Mouse (Mus musculus) thymus, postnatal 14 days (tissue): Measurements from ENCODE around the gene Gpr137.
"Not testable (repeated sequence)": the region's sequence is repeated elsewhere in the genome, so short reads cannot be mapped to it uniquely, and the experiment has no call there.

Experiments used
- DNase-seq: peaks from one replicate; pipeline ENCODE4 v3.0.0; 2021

Gpr137 gene

DNA sequence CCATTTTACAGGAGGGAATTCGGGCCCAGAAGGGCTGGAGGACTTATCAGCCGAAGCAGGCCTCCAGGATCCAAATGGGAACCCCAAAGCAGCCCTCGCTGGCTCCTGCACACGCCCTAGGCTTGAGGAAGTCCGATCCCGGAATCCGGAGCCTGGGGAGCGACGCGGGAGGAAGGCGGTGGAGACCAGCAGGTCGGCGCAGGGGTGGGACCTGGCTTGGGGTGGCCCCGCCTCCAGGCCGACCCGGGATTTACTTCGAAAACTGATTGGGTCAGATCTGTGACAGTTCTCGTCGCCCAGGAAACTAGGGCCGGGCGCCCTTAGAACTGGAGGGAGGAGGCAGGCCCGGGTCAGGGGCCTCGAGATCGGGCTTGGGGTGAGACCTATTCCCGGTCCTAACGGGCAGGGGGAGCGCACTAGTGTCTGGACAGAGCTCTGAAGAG is at the start of gene Gpr137:
Gene Gpr137 (minus strand): TSS at position 232 of the 443 bp plus-strand sequence.
- DNase-seq, result peak; percentile 96

DNA sequence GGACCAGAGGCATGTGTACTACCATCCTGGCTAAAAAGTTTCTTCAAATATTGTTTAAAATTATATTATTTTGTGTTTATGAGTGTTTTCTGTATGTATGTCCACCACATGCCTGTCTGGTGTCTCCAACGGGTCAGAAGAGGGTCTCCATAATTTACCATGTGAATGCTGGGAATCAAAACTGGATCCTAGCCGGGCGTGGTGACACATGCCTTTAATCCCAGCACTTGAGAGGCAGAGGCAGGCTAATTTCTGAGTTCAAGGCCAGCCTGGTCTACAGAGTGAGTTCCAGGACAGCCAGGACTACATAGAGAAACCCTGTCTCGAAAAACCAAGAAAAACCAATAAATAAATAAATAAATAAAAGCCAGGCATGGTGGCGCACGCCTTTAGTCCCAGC is 48.9 kb upstream of the Gpr137 start:
- DNase-seq, result not testable (repeated sequence)

DNA sequence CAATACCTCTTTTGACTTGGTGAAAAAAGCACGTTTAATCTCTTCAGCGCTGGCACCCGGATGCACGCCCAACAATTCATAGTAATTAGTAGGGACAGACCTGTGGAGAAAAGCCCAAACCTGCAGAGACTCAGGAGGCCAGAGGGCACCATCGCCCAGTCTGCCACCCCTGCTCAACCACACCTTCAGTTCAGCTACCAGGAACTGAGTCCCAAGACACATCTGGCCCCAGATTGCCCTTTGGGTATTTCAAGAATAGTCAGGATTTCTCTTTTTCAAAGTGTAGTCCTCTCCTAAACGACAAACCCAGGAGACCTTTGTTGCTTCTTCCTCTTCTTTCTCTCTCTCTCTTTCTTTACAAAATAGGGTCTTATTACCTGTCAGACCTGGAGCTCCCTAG is 48.4 kb upstream of the Gpr137 start:
- DNase-seq, result no peak

DNA sequence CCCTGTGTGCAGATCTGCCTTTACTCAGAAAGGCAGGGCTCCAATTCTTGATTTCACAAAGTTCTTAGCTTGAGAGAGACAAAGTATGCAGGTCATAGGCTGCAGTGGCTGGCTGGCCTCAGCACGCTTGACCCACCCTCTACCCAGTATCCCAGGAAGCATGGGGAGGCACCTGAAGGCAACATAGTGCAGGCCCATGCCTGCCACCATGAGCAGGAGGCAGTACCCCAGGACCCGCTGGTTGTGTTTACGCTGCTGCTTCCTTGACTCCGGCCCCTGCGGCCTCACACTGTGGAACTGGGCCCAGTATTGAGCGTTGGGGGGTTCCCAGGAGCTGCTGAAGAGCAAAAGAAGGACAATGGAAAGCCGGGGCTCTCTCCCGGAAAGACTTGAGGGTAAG is 47.0 kb upstream of the Gpr137 start:
- peak; percentile 7 for DNase-seq

DNA sequence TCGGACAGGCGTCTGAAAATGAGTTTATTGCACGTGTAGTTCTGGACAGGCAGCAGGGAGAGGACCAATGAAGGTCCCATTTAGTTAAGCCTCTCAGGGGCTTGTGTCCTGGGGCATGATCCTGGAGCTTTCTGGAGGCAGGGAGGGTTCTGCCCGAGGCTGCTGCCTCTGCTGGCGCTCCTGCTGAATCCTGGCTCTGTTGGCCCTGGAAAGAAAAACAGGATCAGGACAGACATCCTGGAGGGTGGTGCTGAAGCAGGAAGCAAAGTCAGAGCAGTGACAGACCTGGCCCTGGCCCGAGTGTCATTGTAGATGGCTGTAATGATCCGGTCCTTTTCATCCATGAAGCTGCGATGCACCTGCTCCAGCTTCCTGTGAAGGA is 45.6 kb upstream of the Gpr137 start:
- DNase-seq, result no peak

DNA sequence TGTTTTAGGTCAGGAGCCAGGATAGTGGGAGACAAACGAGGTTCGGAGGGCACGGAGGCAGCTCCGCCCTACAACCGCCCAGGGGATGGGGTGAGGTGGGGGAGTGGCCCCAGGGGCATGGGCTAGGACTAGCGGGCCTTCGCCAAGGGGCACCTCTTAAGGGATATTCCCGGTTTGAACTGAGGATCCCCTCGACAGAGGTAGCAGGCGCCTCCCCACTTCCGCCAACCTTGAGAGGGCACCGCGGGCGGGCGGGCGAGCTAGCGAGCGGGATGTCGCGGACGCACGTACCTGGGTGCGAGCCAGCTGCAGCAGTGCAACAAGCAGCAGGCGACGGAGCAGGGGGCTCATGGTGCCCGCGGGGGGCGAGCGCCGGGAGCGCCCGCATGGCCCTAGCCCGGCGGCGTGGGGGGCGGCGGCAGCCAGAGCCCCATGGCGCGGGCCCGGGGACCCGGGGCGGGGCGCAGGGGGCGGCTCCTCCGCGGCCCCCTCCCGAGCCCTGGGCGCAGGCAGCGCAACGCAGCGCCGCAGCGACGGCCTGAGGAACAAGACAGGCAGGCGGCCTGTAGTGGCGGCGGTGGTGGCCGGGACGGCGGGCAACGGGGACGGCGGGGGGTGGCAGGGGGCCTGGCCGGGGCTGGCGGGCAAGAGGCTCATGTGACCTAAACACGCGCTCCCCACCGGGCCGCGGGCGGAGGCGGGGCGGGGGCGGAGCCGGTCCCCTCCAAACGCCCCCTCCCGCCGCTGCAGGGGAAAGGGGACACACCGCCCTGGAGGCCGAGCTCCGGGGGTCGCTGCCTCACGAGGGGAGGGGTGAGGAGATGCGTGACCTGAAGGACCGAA is 45.0 kb upstream of the Gpr137 start, which contains the start of gene Vegfb:
Gene Vegfb (minus strand): TSS at position 591 of the 843 bp plus-strand sequence.
- peak; percentile 85 for DNase-seq

DNA sequence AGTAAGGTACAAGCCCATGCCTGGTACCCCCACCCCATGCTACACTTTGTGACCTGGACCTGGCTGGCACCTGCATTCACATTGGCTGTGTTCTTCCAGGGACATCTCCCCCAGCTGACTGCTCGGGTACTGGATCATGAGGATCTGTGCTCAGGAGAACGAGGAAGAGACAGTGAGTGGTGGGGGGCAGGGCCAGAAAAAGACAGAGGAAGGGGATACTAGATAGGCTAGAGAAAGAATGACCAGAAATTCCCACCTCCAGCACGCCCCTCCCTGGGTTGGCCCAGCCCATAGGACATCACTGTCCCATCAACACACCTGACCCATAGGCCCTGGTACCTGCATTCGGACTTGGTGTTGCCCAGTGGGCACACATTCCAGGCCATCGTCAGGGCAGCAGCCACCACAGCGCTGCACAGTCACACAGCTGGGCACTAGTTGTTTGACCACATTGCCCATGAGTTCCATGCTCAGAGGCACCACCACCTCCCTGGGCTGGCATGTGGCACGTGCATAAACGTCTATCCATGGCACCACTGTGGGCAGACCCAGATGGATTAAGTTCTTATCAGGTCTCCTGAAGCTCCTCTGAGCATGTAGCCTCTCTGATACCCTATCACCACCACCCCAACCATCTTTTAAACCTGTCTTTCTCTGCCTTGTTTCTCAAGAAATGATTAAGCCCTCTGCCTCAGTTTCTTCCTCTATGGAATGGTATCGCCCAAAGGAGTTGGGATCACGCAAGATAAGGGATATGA is 43.9 kb upstream of the Gpr137 start:
- peak; percentile 8 for DNase-seq

DNA sequence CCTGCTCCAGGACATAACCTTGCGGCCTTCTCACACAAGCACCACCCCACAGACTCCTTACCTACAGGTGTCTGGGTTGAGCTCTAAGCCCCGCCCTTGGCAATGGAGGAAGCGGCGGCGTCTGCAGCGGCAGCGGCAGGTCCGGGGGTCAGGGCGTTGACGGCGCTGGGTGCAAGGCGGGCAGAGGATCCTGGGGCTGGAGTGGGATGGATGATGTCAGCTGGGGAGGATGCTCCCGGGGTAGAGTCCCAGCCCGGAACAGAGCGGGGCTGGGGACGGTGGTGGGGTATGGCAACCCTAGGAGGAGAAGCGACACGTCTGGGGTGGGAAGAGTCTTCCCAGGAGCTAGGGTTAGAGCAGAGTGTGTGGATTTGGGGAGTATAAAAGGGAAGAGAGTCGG is 43.0 kb upstream of the Gpr137 start:
- peak; percentile 21 for DNase-seq

DNA sequence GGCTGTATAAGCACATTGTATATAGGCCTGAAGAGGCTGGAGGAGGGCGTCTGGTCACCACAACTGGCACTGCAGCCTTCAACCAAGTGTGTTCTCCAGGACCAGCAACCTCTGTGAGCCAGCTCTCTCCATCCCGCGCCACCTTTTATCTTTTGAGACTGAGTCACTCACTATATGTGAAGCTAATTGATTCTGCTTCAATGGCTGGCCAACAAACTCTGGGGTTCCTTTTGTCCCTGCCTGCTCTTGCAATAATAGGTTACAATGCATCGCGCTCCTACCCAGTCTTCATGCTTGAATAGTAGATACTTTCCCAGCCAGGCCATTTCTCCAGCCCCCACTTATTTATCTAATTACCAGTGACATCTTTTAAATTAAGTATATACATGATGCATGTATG is 41.3 kb upstream of the Gpr137 start:
- no peak for DNase-seq

DNA sequence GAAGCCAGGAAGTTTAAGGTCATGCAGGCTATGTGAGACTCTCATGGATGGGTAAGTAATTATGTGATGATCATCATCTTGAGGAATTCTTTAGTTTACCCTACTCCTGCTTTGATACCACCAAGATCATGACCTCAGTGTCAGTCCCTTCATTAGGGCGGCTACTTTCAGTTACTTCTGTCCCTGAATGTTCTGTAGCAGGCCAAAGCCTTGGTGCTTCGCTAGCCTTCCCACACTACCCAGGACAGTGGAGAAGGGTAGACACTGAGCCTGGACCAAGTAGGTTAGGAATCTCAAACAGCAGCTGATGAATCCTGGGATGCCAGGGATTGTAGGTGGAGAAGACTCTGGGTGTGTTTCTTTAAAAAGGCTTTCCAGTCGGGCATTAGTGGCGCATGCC is 39.2 kb upstream of the Gpr137 start:
- DNase-seq, result no peak

DNA sequence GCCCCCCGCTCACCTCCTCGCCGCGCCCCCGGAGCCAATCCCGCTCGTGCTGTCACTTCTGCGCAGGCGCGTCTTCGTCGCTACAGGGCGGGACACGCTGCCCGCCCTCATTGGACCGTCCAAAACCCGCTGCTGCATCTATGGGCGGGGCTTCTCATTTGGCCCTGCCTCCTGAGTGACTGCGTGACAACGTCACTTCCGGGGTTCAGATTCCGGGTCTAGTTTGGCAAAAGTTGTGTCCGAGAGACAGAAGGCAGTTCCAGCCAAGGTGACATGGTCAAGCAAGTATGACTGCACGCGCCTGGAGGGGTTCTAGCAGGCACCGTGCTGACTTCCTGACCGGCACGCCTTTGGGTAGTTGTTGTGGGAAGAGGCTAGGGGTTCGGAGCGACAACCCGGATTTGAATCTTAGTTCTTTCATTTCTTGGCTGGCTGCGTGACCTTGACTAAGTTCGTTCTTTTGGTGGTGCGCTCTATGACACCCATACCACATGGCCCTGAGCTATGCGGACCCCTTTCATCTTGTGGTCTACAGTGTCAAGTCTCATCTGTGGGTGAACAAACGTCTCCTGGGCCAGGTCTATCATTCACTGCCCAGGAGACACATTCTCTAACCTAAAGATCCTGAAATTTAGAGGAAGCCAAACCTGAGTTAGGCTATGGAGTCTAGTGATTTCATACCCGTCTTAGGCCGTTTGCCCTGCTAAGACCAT is 38.3 kb upstream of the Gpr137 start, which contains the start of gene Fkbp2:
Gene Fkbp2 (minus strand): TSS at position 121 of the 713 bp plus-strand sequence.
- peak; percentile 99 for DNase-seq

DNA sequence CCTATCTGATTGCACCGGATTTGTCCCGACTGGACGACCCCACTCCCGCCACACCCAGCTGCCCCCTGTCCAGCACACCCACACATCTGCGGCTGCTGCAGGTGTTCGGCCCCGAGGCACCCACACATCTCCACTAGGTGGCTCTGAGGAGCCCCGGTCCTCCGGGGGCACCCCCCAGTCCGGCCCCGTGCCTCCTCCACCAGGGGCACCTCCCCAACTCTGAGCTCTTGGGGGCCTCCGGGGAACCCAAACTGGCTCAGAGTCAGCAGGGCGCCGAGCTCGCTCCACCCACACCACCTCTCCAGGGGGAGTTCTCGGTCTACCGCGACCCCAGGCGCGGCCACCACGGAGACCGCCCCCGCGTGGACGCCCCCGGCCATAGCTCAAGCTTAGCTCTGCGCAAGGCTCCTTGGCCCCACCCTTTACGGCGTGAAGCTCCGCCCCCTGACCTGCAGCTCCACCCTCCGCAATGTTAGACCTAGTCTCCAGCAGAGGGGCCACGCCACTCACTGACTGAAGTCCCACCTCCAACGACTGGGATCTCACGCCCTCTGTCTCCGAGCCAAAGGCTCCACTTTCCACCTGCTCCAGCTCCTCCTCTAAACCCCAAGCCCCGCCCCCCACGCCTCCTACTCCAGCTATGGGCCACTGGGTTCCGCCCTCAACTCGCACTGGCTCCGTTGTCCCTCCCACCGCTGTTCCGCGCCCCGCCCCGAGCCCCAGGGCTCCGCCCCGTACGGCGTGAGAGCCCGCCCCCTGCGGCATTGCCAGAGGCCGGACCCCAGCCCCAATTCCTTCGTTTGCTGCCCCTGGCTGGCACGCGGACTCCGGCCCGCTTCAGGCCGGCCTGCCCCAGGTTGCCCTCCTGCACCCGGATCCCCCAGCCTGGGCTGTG is 37.5 kb upstream of the Gpr137 start:
- peak; percentile 100 for DNase-seq

DNA sequence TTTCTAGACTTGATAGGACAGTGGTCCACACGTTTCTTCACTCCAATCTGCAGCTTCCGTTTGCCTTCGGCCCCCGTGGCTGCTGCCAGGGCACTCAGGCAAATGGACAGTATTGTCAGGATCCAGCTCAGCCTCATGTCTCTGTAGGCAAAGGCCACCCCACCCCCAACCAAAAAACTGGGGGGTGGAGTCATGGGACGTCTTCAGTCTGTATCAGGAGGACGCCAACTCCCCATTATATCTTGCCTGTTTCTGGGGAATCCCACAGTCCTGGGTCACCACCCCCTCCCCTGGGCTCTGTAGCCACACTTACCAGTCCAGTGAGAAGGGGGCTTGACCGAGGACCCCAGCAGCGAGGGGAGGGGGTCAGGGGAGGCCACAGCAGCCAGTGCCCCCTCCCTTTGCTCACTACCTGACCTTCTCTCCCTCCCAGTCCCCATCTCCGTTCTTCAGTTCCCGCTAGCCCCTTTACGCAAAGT is 36.8 kb upstream of the Gpr137 start:
- DNase-seq, result peak; percentile 66

DNA sequence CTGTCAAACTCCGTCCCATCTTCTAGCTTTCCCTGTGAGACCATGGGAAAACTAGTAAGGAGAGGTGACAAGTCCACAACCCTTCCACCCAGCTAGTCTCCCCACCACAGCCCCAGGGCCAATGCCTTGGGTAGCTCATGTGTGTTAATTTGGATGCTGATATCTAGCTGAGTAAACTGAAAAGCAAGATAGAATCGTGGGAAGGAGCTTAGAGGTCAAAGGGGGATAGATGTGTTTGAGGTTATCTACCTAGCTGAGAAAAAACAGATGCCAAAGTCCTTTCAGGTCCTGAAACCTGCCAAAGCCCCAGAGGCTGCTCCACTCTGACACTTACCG is 36.3 kb upstream of the Gpr137 start:
- DNase-seq, result no peak

DNA sequence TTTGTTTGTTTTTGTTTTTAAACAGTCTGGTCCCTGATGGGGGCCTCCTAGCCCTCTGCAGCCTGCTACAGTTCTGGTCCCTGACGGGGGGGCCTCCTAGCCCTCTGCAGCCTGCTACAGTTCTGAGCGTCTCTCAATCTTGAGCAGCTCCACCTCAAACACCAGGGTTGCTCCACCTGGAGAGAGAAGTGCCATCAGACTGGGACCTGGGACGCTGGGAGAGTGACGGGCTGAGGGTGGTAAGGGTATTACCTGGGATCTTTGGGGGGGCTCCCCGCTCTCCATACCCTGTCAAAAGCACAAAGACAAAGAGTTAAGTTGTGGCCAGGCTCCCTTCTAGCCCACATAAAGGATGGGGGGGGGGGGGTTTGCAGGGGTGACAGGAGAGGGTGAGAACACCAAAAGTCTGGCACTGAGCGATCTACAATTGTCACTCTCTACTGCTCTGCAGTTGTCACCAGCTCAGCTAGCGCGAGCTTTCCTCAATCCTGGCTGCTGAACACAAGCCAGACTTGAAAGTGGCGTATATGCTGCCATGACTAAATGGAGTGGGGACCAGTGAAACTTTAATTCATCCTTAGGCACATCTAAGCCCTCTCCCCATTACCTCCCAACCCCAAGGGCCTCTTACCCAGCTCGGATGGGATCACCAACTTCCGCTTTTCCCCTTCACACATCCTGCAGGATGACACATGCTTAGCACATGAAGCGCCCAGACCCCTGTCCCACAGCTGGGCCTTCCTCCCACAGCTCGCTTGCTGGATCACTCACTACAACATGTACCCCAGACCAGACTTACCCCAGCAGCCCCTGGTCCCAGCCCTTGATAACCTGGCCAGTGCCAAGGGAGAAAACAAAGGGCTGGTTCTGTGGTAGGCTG is 35.7 kb upstream of the Gpr137 start:
- no peak for DNase-seq

DNA sequence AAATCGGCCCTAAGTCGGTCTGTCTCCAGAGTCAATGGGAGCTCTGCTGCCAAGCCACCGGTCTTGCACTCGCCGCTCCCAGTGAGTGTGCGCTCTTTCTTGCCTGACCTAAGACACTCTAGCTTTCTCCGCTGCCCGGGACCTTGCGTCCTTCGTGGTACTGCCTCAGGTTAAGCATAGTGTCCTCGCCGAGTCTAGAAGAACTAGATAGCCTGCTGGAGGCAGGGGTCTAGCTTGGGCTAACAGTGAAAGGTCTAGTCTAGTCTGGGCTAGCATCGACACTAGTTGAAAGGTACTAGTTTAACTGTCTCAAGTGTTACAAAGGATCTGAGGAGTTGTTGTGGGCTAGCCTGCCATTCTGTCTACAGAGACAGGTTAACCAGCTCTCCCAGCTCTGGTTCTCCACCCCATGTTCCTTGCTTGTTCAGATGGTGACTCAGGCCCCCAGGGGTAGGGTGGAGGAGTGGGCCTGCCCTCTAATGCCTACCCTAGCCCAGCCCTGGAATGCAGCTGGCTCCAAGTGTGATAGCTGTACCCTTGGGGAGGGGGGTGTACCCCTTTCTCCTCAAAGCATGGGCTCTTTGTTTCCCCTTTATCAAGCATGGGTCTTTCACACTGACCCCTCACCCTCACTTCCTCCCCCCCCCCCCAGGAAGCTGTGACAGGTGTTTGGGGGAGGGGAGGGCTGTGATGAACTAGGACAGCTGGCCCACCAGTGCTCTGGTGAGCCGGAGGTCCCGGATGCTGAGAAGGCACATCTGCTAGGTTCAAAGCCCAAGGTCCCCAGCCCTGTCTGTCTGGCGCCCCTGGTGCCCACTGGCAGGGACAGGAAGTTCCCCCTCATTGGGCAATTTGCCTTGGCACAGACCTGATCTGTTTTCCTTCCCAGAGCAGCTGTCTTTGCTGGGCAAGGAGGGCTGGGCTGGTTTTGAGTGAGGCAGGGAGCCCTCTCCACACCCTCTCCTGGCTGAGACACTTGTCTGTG is 33.5 kb upstream of the Gpr137 start, which contains the start of gene Plcb3:
Gene Plcb3 (minus strand): TSS at position 934 of the 985 bp plus-strand sequence.
- peak; percentile 93 for DNase-seq

DNA sequence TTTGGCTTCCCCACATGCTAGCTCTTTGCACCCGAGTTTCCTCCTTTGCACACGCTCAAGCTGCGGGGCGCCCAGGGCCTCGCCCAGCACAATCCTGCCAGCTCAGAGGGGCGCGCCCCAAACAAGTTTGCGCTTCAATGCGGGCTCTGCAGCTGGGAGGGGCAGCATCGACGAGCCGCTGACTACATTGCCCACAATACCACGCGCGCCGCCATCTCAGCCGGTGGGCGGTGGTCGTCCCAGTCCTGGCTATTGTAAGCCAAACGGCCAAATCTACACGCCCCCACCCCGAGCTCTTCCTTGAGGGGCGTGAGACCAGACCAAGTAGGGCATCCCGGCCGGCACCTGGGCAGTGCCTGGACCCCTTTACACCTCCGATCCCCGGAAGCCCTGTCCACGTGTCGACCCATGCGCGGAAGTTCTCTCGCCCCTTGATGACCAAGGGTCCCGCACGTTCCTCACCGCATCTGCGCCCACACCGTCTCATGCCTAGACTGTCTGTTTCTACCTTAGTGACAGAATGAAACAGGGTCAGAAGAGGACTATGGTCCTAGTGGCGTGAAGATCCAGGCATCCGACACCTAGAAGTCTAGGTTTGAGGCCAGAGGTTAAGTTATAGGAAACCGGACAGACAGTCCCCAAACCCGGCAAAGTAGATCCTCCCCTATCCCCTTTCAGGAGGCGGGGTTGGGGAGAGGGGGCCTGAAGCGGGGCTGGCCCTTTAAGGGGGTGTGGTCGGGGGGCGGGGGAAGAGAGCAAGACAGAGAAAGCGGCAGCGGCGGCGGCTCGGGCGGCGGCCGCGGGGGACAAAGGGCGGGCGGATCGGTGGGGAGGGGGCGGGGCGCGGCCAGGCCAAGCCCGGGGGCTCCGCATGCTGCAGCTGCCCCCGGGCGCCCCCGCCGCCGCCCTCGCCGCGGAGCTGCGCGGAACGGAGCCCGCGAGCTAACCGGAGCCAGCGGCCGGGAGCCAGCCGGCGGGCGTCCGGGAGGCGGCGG is 32.2 kb upstream of the Gpr137 start, which contains the start of gene Ppp1r14b:
Gene Ppp1r14b (plus strand): TSS at position 758 of the 995 bp plus-strand sequence.
- peak; percentile 90 for DNase-seq

DNA sequence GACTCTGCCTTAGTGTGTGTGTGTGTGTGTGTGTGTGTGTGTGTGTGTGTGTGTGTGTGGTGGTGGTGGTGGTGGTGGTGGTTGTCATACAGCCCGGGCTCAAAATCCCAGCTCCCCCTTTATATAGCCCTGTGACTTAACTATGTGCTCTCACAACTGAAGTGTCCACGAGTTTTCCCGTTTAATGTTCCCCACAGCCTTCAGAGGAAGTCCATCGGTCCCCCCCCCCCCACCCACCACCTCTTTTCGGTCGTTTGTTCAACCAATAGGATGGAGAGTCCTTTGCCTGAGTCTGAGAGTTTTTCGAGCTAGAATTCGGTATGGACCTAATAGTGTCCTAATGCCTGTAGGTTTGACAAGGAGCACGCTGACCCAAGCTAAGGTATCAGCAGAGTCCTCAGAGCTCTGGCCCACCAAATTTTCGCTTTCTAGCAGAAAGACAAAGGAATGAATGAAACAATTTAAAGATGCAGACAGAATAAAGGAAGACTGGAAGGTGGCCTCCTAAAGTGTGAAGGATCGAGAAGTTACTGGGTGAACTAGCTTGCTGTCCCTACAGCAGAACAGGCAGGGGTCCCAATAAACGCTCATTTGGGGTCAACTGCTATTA is 31.4 kb upstream of the Gpr137 start:
- no peak for DNase-seq
